Mouse (Mus musculus) heart, postnatal 10 days (tissue): ENCODE results near the gene Mrps27. TPM values are rescaled to one million over a fixed set of nuclear protein-coding genes. Genes with fewer than 3 reads are reported as not detected.

Experiments used
- DNase-seq, 2 experiments: peaks; one replicate each; pipeline ENCODE4 v3.0.0; 2021
- intact Hi-C: fragments of 180-260 bp; cut with DNase I; formaldehyde crosslinking; loops from one replicate; pipeline ENCODE4 v1.15.1; 2025
- total RNA-seq, 2 experiments: library from RNA; stranded (reverse); gene quantifications; 2 replicates each; pipeline ENCODE4 v1.2.3; 2021

The Mrps27 gene
- total RNA-seq, 2 experiments from 2014 or later, result 43.8 to 47.1 TPM

DNA sequence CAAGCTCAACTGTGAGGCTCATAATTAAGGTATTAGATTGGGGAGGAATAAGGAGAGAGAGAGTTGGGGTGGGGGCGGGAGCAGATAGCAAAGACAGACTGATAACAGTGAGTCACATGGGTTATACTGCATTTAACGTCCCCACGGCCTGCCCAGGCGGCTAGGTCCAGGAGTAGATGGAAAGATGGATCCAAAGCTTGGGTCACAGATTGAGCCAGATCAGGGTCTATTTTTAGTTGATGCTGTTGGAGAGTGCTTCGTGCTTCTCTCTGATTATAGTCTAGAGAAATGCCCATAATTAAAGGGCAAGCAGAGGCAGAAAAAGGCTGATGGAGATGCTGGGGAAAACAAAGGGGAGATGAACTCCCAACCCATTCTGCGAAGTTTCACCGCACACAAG is 110.4 kb downstream of the Mrps27 start:
- intact Hi-C loops, result no loop called here
- no peak for DNase-seq

DNA sequence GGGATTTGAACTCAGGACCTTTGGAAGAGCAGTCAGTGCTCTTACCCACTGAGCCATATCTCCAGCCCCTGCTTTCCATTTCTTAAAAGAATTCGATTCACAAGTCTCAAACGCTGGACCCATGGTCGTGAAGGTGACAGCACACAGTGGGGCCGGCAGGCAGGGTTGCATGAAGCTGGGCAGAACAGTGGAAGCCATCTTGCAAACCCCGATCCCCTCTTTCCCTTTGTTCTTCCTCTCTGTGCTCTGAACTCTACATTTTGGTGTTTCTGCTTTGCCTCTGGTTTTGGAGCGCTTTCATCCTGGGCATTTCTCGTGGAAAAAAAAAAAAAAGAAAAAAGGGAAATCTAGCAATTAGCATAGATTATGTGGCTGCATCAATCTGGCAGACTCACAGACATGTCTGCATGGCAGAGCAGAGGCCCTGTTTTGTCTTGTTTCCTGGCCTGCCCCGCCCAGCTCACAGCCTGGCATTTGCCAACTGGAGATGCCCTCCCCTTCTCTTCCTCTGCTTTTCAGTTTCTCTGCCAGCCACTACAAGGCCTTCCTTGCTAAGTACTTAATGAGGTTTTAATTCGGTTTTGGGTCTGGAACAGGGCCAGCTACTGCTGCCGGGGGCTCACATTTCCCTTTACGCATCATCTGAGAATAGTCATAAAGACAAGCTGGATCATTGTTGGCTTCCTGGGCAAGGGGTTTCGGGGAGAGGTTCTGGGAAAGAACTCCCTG is 114.2 kb downstream of the Mrps27 start:
- intact Hi-C loops, result no loop called here
- no peak for DNase-seq

DNA sequence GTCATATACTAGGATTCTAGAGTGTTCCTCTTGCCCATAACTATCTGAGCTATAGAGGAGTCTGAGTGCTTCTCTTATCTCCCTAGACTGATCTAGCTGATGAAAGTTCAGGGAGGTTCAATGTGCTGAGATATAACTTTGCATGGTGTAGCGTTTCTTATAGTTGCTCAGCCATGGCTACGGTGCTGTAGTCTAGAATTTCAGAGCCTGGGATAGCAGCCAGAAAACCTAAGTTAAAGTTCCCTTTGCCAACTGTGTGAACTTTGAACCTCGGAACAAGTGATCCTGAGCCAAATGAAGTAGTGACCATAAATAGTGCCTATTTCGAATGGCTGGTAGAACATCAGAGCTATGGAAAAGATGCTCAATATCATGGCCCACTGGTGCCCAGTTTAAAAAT is 115.0 kb downstream of the Mrps27 start:
- no peak for DNase-seq
- intact Hi-C loops, result no loop called here

DNA sequence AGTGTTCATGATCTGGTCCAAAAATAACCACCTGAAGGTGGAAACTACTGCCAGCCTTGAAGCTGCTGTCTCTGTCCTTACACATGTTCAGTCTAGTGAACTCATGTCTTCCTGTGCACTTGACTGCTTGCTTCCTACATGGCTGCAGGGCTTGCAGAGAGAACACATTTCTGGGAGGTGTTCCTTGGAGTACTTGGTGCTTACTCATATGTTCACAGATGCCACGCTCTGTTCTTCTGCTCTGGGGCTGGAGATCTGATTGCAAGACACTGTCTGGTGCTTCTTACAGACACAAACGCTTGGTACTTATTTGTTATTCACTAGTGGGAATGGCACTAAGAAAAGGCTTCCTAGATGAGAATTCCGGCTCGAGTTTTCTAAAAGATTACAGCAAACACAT is 117.3 kb downstream of the Mrps27 start:
- DNase-seq, result no peak
- intact Hi-C loops, result no loop called here

DNA sequence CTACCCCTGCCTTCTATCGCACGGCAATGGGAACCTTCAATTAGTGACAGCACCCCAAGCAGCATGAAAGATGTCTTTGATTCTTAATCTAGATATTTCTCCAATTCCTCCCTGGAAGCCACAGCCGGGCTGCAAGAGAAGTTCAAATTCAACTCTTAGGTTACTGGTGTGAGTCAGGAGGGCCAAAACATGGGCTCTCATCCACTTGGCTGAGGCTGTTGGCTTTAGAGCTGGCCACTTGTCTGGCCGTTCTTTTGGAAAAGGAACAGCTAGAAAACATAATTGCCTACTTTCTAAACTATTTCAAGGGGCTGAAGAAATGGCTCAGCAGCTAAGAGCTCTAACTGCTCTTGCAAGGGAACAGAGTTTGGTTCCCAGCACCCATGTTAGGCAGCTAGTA is 120.0 kb downstream of the Mrps27 start:
- peak; percentile 32 to 44 for DNase-seq
- intact Hi-C loops, result no loop called here

Other genes starting within 250 kb of the Mrps27 start
- 10 to 100 TPM; 13.4 to 16.9 TPM for gene Zfp366, start 160.0 kb upstream of the Mrps27 start, total RNA-seq
- gene Ptcd2, start 81 bp upstream of the Mrps27 start, total RNA-seq, result 10 to 100 TPM; 38.8 to 43.6 TPM
- gene Map1b, start 171.8 kb downstream of the Mrps27 start, total RNA-seq, result 10 to 100 TPM; 36.4 to 36.5 TPM